Mouse (Mus musculus): ENCODE results near the gene Mrgprx2.
"Not testable (repeated sequence)": the region's sequence is repeated elsewhere in the genome, so short reads cannot be mapped to it uniquely, and the experiment has no call there.

Mrgprx2 gene

DNA sequence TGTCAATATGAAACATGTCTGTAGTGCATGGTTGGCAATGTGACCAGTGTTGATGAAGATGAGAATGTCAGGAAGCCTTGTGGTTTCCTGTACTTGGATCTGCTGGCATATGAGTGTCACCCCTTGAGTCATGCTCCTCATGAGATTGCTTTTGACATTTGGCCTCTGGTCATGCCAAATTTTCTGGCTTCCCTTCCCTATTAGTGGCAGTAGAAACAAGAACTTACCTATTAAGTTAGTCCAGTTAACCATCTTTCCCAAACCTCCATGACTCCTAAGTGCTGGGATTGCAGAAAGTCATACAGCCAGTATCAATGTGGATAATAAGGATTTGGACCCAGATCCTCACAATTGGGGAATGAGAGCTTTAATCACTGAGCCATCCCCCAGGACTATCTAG lies at the start of gene Mrgprx2:
Mrgprx2 (minus strand) TSS at position 101 of the 400 bp plus-strand sequence.
- no peak for DNase-seq (ENCODE audit: low spot score in 2 of 2)

GRCm38 (mm10) chr7:48456242-48456641 lies 42.9 kb downstream of the Mrgprx2 start, which contains the start of gene Mrgprb1:
Gene Mrgprb1, minus strand, starts transcription at chr7:48456342.
- DNase-seq (ENCODE audit: low spot score in 2 of 2): no peak

DNA sequence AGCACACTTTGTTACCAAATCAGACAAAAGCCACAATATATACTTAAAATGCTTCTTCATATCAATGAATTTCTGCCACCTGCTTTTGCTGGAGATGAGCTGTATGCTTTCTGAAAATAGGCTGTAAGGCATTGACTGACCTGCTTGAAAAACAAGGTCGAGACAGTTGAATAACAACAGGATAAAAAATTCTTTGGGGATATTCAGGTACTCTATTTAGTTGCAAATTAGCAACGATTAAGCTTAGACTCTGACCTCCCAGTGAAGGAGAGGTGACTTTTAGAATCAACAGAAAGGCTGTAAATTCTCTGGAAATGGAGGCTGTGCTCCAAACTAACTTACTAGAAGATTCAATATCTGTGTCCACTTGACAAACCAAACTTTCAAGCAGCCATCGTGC lies 62.5 kb downstream of the Mrgprx2 start:
- DNase-seq (ENCODE audit: low spot score in 2 of 2): no peak

- not testable (repeated sequence) for DNase-seq (ENCODE audit: low spot score in 2 of 2)
These were observed 63.2 kb downstream of the Mrgprx2 start for GRCm38 (mm10) chr7:48435936-48436335.

Measured in frontal cortex, postnatal 25 days (tissue).